Mouse (Mus musculus) heart, postnatal 0 days (tissue): ENCODE results near the gene Yrdc.

Experiments used
- CTCF ChIP-seq: IDR thresholded peaks from 2 replicates; pipeline ENCODE4 v1.5.1; 2016; ENCODE audit warnings: antibody characterized with exemption, control low read depth, low read depth
- EP300 ChIP-seq: IDR thresholded peaks from 2 replicates; pipeline ENCODE4 v1.6.1; 2016; ENCODE audit warnings: antibody characterized with exemption, low read depth

- TF ChIP-seq EP300 (no peak), CTCF (no peak)
Measured at GRCm38 (mm10) chr4:124856294-124856693, 5.8 kb downstream of the Yrdc start.
